Mouse (Mus musculus) adrenal gland, adult 8-10 months (tissue): ENCODE measurements around the gene Igdcc3. TPM values are rescaled to one million over a fixed set of nuclear protein-coding genes. Genes with fewer than 3 reads are reported as not detected.

Experiments
- DNase-seq: peaks from one replicate; pipeline ENCODE4 v3.0.0; 2022
- total RNA-seq, 4 experiments: library from RNA; stranded (reverse); gene quantifications; 2 replicates each; pipeline ENCODE4 v1.2.4; 2022

Gene Igdcc3
- total RNA-seq, 4 experiments from 2014 or later = 0.84 to 4.0 (median 2.4) TPM

- DNase-seq = no peak
These were observed 452 bp downstream of the Igdcc3 start for GRCm38 (mm10) chr9:65141306-65141975.

- no peak for DNase-seq
These were observed 958 bp downstream of the Igdcc3 start for GRCm38 (mm10) chr9:65141976-65142318.

- no peak for DNase-seq
These were observed 1.4 kb downstream of the Igdcc3 start for GRCm38 (mm10) chr9:65142399-65142798.

GRCm38 (mm10) chr9:65146001-65146400 is 5.0 kb downstream of the Igdcc3 start:
- no peak for DNase-seq

GRCm38 (mm10) chr9:65148507-65148906 is 7.5 kb downstream of the Igdcc3 start:
- no peak for DNase-seq

- DNase-seq = no peak
These were observed 11.8 kb downstream of the Igdcc3 start for GRCm38 (mm10) chr9:65152711-65153330.

GRCm38 (mm10) chr9:65153331-65153711 is 12.3 kb downstream of the Igdcc3 start:
- DNase-seq = no peak

GRCm38 (mm10) chr9:65154692-65155455 is 13.9 kb downstream of the Igdcc3 start:
- no peak for DNase-seq

- DNase-seq = no peak
These were observed 15.6 kb downstream of the Igdcc3 start for GRCm38 (mm10) chr9:65156604-65157003.

GRCm38 (mm10) chr9:65157631-65158030 is 16.6 kb downstream of the Igdcc3 start:
- DNase-seq = no peak

- no peak for DNase-seq
These were observed 20.2 kb downstream of the Igdcc3 start for GRCm38 (mm10) chr9:65161188-65161587.

- no peak for DNase-seq
These were observed 20.9 kb downstream of the Igdcc3 start for GRCm38 (mm10) chr9:65161881-65162280.

- no peak for DNase-seq
These were observed 22.0 kb downstream of the Igdcc3 start for GRCm38 (mm10) chr9:65162711-65163639.

GRCm38 (mm10) chr9:65164870-65165269 is 23.9 kb downstream of the Igdcc3 start:
- no peak for DNase-seq

- no peak for DNase-seq
These were observed 25.4 kb downstream of the Igdcc3 start for GRCm38 (mm10) chr9:65166386-65166785.

GRCm38 (mm10) chr9:65168534-65168933 is 27.5 kb downstream of the Igdcc3 start:
- no peak for DNase-seq

GRCm38 (mm10) chr9:65168952-65169351 is 28.0 kb downstream of the Igdcc3 start:
- DNase-seq = no peak

- no peak for DNase-seq
These were observed 31.7 kb downstream of the Igdcc3 start for GRCm38 (mm10) chr9:65172654-65173053.

- no peak for DNase-seq
These were observed 34.4 kb downstream of the Igdcc3 start for GRCm38 (mm10) chr9:65175234-65175938.

GRCm38 (mm10) chr9:65175939-65176871 is 35.2 kb downstream of the Igdcc3 start:
- DNase-seq = no peak

- no peak for DNase-seq
These were observed 36.5 kb downstream of the Igdcc3 start for GRCm38 (mm10) chr9:65177497-65177896.
